Mouse (Mus musculus): ENCODE data around the gene Mrm3. TPM values are rescaled to one million over a fixed set of nuclear protein-coding genes. Genes with fewer than 3 reads are reported as not detected.

Mrm3 gene
- total and polyA plus RNA-seq, 2 experiments from 2014 or later = 13.6 to 23.6 TPM

DNA sequence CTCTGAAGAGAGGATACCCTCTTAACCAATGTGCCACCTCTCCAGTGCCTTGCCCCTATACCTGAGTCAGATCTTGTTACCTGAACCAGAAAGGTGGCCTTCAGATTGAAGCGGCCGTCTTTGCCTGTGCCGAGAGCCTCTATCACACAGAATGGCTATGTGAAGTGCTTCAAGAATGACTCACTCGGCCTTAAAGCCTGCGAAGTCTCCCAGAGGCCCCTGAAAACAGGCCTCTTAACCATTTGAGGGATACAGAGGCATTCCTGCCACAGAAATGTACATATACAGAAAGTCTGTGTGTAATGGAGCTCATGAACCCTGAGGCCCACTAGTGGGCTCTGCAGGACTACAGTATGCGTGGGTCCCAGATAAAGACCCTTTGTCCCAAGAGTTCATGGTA lies 40.3 kb downstream of the Mrm3 start:
- H3K4me1 ChIP-seq (ENCODE audit: insufficient read depth, low read length) = no peaks in the 10 kb centered on the region
- H3K27me3 ChIP-seq (ENCODE audit: insufficient read depth, low read length) = no peaks in the 10 kb centered on the region
- no peak overlapping the region for H3K4me2 ChIP-seq (ENCODE audit: low read depth, low read length, poor library complexity, severe bottlenecking)
- H3K27ac ChIP-seq (ENCODE audit: low read depth, low read length) = no peak overlapping the region
- H3K9ac ChIP-seq (replicated peaks; ENCODE audit: low read length, poor library complexity, severe bottlenecking) = no peak overlapping the region
- no peaks in the 10 kb centered on the region for H3K36me3 ChIP-seq (ENCODE audit: insufficient read depth, low read length)
- whole genome bisulfite sequencing = 96% methylated on average over 6 of the region's 6 CpGs
- no peak overlapping the region for H3K4me3 ChIP-seq (ENCODE audit: low read depth, low read length)
- H3K9me3 ChIP-seq (ENCODE audit: low read length) = no peaks in the 10 kb centered on the region
- peak; percentile 11; the same call in 1 of the 2 replicates for TF ChIP-seq CTCF (IDR thresholded peaks at IDR 0.05)
- no peak for ATAC-seq (ENCODE audit: low FRiP score)
- DNase-seq (ENCODE audit: low spot score) = no peak

DNA sequence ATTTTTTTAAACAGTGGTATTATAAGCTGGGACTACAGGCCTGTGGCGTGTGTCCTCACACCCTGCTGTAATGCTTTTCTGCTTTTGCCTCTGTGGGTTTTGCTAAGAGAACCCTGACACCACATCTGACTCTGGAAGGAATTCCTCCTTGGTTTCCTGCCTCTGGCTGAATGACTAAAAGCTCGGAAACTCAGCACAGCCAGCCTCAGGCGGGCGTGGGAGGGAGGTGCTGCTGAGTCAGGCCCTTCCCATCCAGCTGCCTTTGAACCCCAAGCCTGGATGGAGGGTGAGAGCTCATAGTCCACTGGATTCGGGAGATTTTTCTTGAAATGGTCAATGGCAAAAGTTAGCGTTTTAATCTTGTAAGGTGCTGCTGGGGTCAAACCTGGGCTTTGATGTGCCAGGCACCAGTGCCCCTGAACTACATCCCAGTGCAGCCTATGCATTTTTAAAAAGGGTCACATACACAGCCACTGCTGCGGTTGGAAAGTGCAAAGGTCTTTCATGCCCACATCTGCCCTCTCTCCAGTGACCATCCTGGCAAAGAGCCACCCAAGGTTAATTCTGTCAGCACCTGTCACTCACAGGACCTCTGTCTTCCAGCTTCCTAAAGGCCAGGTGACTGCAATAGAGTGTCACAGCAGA lies 42.0 kb downstream of the Mrm3 start:
- H3K27ac ChIP-seq (ENCODE audit: low read depth, low read length) = no peak overlapping the region
- 63% methylated on average over 7 of the region's 7 CpGs for WGBS
- no peaks in the 10 kb centered on the region for H3K4me1 ChIP-seq (ENCODE audit: insufficient read depth, low read length)
- H3K4me3 ChIP-seq (ENCODE audit: low read depth, low read length) = no peak overlapping the region
- no peak for TF ChIP-seq CTCF (IDR thresholded peaks at IDR 0.05)
- H3K27me3 ChIP-seq (ENCODE audit: insufficient read depth, low read length) = no peaks in the 10 kb centered on the region
- H3K36me3 ChIP-seq (ENCODE audit: insufficient read depth, low read length) = no peaks in the 10 kb centered on the region
- H3K9ac ChIP-seq (replicated peaks; ENCODE audit: low read length, poor library complexity, severe bottlenecking) = no peak overlapping the region
- DNase-seq (ENCODE audit: low spot score) = no peak
- no peak for ATAC-seq (ENCODE audit: low FRiP score)
- no peak overlapping the region for H3K4me2 ChIP-seq (ENCODE audit: low read depth, low read length, poor library complexity, severe bottlenecking)
- no peaks in the 10 kb centered on the region for H3K9me3 ChIP-seq (ENCODE audit: low read length)

- no peak overlapping the region for H3K9ac ChIP-seq (replicated peaks; ENCODE audit: low read length, poor library complexity, severe bottlenecking)
- H3K36me3 ChIP-seq (ENCODE audit: insufficient read depth, low read length) = no peaks in the 10 kb centered on the region
- WGBS = 71% methylated on average over 10 of the region's 10 CpGs
- no peaks in the 10 kb centered on the region for H3K27me3 ChIP-seq (ENCODE audit: insufficient read depth, low read length)
- H3K4me1 ChIP-seq (ENCODE audit: insufficient read depth, low read length) = no peaks in the 10 kb centered on the region
- no peaks in the 10 kb centered on the region for H3K9me3 ChIP-seq (ENCODE audit: low read length)
- ATAC-seq (ENCODE audit: low FRiP score) (no peak), DNase-seq (ENCODE audit: low spot score) (no peak)
- H3K4me2 ChIP-seq (ENCODE audit: low read depth, low read length, poor library complexity, severe bottlenecking) = no peak overlapping the region
- TF ChIP-seq CTCF (IDR thresholded peaks at IDR 0.05) = no peak
- no peak overlapping the region for H3K4me3 ChIP-seq (ENCODE audit: low read depth, low read length)
- no peak overlapping the region for H3K27ac ChIP-seq (ENCODE audit: low read depth, low read length)
Observed at GRCm38 (mm10) chr11:76286534-76287126, 43.1 kb downstream of the Mrm3 start.

- Histone ChIP-seq H3K4me3 (ENCODE audit: low read depth, low read length) (no peak overlapping the region), H3K4me1 (ENCODE audit: insufficient read depth, low read length) (no peaks in the 10 kb centered on the region), H3K4me2 (ENCODE audit: low read depth, low read length, poor library complexity, severe bottlenecking) (no peak overlapping the region), H3K9ac (replicated peaks; ENCODE audit: low read length, poor library complexity, severe bottlenecking) (no peak overlapping the region), H3K36me3 (ENCODE audit: insufficient read depth, low read length) (no peaks in the 10 kb centered on the region), H3K27me3 (ENCODE audit: insufficient read depth, low read length) (no peaks in the 10 kb centered on the region), H3K9me3 (ENCODE audit: low read length) (no peaks in the 10 kb centered on the region), H3K27ac (ENCODE audit: low read depth, low read length) (no peak overlapping the region)
- no peak for TF ChIP-seq CTCF (IDR thresholded peaks at IDR 0.05)
- ATAC-seq (ENCODE audit: low FRiP score) (no peak), DNase-seq (ENCODE audit: low spot score) (no peak)
- WGBS = 49% methylated on average over 10 of the region's 10 CpGs
Observed at GRCm38 (mm10) chr11:76287301-76287700, 43.8 kb downstream of the Mrm3 start.

DNA sequence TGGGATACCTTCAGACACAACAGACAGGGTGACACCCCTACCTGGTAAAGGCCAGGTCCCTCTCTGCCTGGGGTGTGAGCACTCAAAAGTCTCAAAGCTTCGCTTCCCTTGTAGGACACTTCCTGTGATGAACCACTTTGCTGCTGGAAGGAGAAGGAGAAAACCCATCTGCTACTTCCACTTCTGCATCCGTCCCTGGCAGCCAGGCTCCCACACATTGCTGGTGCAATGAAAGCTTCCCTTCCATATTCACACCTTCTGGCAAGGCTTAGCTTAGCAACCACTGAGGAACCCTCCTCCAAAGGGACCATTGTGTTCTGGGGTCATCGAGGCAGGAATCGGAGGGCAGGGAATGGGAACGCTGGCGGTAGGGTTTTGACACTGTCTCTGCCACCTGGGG lies 45.1 kb downstream of the Mrm3 start:
- no peaks in the 10 kb centered on the region for H3K36me3 ChIP-seq (ENCODE audit: insufficient read depth, low read length)
- H3K4me3 ChIP-seq (ENCODE audit: low read depth, low read length) = no peak overlapping the region
- H3K27ac ChIP-seq (ENCODE audit: low read depth, low read length) = no peak overlapping the region
- WGBS = 89% methylated on average over 6 of the region's 6 CpGs
- no peaks in the 10 kb centered on the region for H3K9me3 ChIP-seq (ENCODE audit: low read length)
- no peak for DNase-seq (ENCODE audit: low spot score)
- no peaks in the 10 kb centered on the region for H3K4me1 ChIP-seq (ENCODE audit: insufficient read depth, low read length)
- TF ChIP-seq CTCF (IDR thresholded peaks at IDR 0.05) = no peak
- ATAC-seq (ENCODE audit: low FRiP score) = no peak
- no peaks in the 10 kb centered on the region for H3K27me3 ChIP-seq (ENCODE audit: insufficient read depth, low read length)
- H3K9ac ChIP-seq (replicated peaks; ENCODE audit: low read length, poor library complexity, severe bottlenecking) = no peak overlapping the region
- H3K4me2 ChIP-seq (ENCODE audit: low read depth, low read length, poor library complexity, severe bottlenecking) = no peak overlapping the region

GRCm38 (mm10) chr11:76290367-76290766 lies 46.9 kb downstream of the Mrm3 start:
- WGBS = 19% methylated on average over 11 of the region's 11 CpGs
- Histone ChIP-seq H3K36me3 (ENCODE audit: insufficient read depth, low read length) (no peaks in the 10 kb centered on the region), H3K27me3 (ENCODE audit: insufficient read depth, low read length) (no peaks in the 10 kb centered on the region), H3K27ac (ENCODE audit: low read depth, low read length) (peak overlapping the region; percentile 43), H3K4me2 (ENCODE audit: low read depth, low read length, poor library complexity, severe bottlenecking) (no peak overlapping the region), H3K9ac (replicated peaks; ENCODE audit: low read length, poor library complexity, severe bottlenecking) (no peak overlapping the region), H3K4me3 (ENCODE audit: low read depth, low read length) (no peak overlapping the region), H3K4me1 (ENCODE audit: insufficient read depth, low read length) (peaks cover 3% of the 10 kb centered on the region; the same call in 1 of the 2 replicates), H3K9me3 (ENCODE audit: low read length) (no peaks in the 10 kb centered on the region)
- ATAC-seq (ENCODE audit: low FRiP score) (no peak), DNase-seq (ENCODE audit: low spot score) (peak; percentile 90)
- TF ChIP-seq CTCF (IDR thresholded peaks at IDR 0.05) = no peak

All from midbrain, postnatal 0 days (tissue).